Mouse (Mus musculus) erythroblast, embryonic 14.5 days (primary cell): ENCODE results near the gene Ndufaf7. TPM values are rescaled to one million over a fixed set of nuclear protein-coding genes. Genes with fewer than 3 reads are reported as not detected.

Experiments
- H3K27me3 ChIP-seq: 2 replicates; pipeline ENCODE4 v1.6.1; 2012; ENCODE audit warnings: inconsistent platforms; ENCODE audit not compliant: control insufficient read depth
- H3K36me3 ChIP-seq: 2 replicates; pipeline ENCODE4 v1.6.1; 2012; ENCODE audit warnings: mild to moderate bottlenecking, inconsistent platforms; ENCODE audit not compliant: control insufficient read depth
- H3K4me1 ChIP-seq: 2 replicates; pipeline ENCODE4 v1.6.1; 2012; ENCODE audit warnings: inconsistent platforms; ENCODE audit not compliant: control insufficient read depth
- H3K4me3 ChIP-seq: replicated peaks from 2 replicates; pipeline ENCODE3; 2012; ENCODE audit warnings: moderate library complexity, mild to moderate bottlenecking, inconsistent platforms
- H3K9me3 ChIP-seq: 2 replicates; pipeline ENCODE4 v1.6.1; 2012; ENCODE audit warnings: low read length, inconsistent platforms, mixed read lengths; ENCODE audit not compliant: control insufficient read depth
- GATA1 ChIP-seq: IDR thresholded peaks from 2 replicates; pipeline ENCODE4 v1.6.1; 2012; ENCODE audit warnings: low read length, inconsistent platforms, mixed read lengths
- TAL1 ChIP-seq: IDR thresholded peaks from 3 replicates; pipeline ENCODE4 v1.6.1; 2012; ENCODE audit warnings: low read length, inconsistent platforms, mixed read lengths
- polyA plus RNA-seq: library from polyadenylated mRNA; stranded (reverse); fragments of >175 nt; gene quantifications from 2 replicates; pipeline ENCODE4 v1.2.3, GENCODE M21; 2012

Ndufaf7 gene
- polyA plus RNA-seq, 1 experiment = 0.08 TPM

DNA sequence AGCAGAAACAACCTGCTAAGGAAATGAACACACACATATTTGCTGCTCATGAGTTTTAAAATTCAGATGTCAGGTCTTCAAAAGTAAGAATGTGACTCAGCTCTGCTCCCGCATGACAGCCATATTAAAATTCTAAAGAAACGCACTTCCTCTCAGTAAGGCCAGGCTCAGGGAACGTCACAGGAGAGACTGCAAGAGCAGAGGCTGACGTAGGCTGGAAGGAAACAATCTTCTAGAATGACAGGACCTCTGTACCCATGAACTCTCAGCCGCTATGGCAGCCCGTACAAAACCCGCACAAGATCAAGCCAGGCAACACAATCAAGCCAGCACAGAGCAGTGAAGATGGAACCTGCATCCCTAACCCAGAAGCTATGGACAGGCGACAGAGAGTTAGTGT, 52.1 kb downstream of the Ndufaf7 start:
- TF ChIP-seq TAL1 (no peak), GATA1 (no peak)
- H3K36me3 ChIP-seq = peaks cover 4% of the 10 kb centered on the region; the same call in 1 of the 2 replicates
- H3K9me3 ChIP-seq = no peaks in the 10 kb centered on the region
- no peaks in the 10 kb centered on the region for H3K27me3 ChIP-seq
- H3K4me1 ChIP-seq = peaks cover 2% of the 10 kb centered on the region; the same call in 1 of the 2 replicates
- no peak overlapping the region for H3K4me3 ChIP-seq

DNA sequence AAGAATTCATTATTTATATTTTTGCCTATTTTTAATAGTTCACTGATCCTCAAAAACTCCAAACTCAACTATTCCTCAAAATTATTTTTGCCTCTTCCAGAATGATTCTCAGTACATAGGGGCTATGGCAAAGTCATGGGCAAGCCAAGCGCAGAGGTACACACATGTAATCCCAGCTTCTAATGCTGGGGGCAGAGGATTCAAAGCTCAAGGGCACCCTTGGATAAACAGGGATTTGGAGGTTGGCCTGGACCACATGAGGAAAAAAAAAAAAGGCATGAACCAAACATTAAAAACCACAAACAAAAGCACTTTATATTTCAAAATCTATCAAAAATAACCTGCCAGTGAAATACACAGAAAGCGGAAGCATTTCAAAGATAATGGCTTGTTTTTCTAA, 54.6 kb downstream of the Ndufaf7 start:
- H3K4me1 ChIP-seq = peaks cover 2% of the 10 kb centered on the region; the same call in 1 of the 2 replicates
- no peaks in the 10 kb centered on the region for H3K27me3 ChIP-seq
- no peaks in the 10 kb centered on the region for H3K9me3 ChIP-seq
- H3K4me3 ChIP-seq = no peak overlapping the region
- TF ChIP-seq GATA1 = no peak
- no peak for TF ChIP-seq TAL1
- H3K36me3 ChIP-seq = no peaks in the 10 kb centered on the region

DNA sequence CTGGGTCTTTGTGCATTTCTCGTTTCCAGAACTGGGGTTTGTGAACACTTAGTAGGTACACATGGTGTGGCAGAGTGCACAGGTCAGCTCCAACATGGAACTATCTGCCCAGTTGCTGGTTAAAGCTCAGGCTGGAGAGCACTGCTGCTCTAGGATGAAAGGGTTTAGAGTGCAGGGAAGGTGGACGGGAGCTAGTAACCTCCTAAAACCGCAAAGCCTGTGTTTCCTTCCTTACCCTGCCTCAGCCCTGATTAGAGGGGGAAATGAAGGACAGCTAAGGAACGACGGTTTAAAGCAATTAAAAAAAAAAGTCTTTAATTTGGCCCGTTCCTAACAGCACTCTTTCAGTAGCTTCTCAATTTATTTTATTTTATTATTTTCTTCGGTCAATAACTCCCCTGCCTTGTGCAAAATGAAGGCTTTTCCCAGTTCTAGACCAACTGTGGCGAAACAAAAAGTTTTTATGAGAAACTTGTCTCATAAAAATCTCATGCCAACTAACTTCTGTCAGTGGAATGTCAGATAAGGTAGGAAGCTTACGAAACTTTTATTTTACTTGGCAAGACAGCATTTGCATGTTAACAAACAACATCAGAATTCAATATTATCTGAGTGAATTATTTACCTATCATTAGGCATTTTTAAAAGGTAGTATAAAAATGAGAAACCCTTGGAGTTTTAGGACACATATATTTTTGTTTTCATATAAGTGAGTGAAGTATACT, 55.5 kb downstream of the Ndufaf7 start:
- H3K4me1 ChIP-seq = peaks cover 2% of the 10 kb centered on the region; the same call in 1 of the 2 replicates
- no peak overlapping the region for H3K4me3 ChIP-seq
- no peaks in the 10 kb centered on the region for H3K36me3 ChIP-seq
- no peaks in the 10 kb centered on the region for H3K27me3 ChIP-seq
- no peaks in the 10 kb centered on the region for H3K9me3 ChIP-seq
- TF ChIP-seq TAL1 (no peak), GATA1 (no peak)

GRCm38 (mm10) chr17:78993670-78994069, 56.7 kb downstream of the Ndufaf7 start:
- H3K4me1 ChIP-seq = peaks cover 2% of the 10 kb centered on the region; the same call in 1 of the 2 replicates
- no peaks in the 10 kb centered on the region for H3K36me3 ChIP-seq
- H3K4me3 ChIP-seq = no peak overlapping the region
- no peaks in the 10 kb centered on the region for H3K9me3 ChIP-seq
- no peak for TF ChIP-seq TAL1
- TF ChIP-seq GATA1 = no peak
- H3K27me3 ChIP-seq = no peaks in the 10 kb centered on the region

DNA sequence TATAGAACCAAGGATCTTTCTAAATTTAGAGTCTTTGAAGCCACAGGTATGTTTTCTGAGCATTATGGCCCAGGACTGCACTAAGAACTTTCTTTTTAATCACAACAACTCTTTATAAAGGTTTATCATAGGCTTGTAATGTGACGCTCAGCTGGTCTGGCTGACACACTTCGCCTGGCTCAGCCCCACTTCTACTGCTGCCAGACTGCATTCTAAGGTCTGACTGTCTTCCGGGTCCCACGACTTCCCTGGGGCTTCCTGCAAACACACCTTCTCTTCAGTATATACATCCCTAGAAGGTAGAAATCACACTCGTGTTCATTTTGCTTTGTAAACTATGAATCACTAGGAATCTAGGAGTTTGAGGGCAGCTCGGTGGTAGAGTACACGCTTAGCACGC, 57.4 kb downstream of the Ndufaf7 start:
- TF ChIP-seq TAL1 (no peak), GATA1 (no peak)
- H3K4me3 ChIP-seq = no peak overlapping the region
- no peaks in the 10 kb centered on the region for H3K9me3 ChIP-seq
- H3K4me1 ChIP-seq = peaks cover 2% of the 10 kb centered on the region; the same call in 1 of the 2 replicates
- no peaks in the 10 kb centered on the region for H3K36me3 ChIP-seq
- no peaks in the 10 kb centered on the region for H3K27me3 ChIP-seq

DNA sequence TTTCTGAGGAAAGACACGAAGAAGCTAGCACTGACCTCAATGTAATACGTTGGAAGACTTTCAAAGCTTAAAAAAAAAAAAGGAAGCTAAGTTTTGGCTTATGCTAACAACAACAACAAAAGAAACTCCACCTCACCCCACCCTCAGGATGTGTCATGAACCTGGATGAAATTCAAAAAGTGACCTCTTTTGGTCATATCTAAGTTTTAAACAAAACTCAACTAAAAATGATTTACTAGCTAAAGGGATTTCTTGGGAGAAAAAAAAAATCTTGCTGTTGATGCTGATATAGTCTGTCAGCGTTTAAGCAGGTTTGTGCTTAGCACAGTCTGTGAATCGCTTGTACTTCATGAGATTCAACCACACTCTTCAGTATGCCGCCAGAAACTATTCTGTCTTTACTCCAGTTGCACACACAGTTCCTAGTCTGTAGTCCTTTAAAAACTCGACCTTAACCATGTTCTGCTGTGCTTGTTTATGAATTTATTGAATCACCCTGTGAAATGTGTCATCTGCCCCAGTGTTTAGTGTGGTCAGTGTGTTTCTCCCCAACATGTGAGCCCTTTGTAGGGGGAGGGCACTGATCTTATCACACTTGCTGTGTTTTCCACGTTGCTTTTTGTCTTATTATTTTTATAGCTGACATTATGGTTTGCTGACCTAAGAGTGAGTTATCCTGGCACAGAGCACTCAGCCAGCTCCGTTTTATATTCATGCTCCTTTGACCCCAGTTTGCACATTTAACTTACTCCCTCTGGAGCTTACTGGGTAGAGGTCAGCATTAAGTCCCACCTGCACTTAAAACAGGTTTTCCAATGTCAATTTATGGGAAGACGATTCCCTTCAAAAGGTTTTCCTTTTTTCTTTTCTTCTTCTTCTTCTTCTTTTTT, 58.2 kb downstream of the Ndufaf7 start:
- TF ChIP-seq TAL1 (no peak), GATA1 (no peak)
- H3K36me3 ChIP-seq = no peaks in the 10 kb centered on the region
- no peaks in the 10 kb centered on the region for H3K27me3 ChIP-seq
- H3K4me3 ChIP-seq = no peak overlapping the region
- peaks cover 2% of the 10 kb centered on the region; the same call in 1 of the 2 replicates for H3K4me1 ChIP-seq
- no peaks in the 10 kb centered on the region for H3K9me3 ChIP-seq

Other genes starting within 250 kb of the Ndufaf7 start
- gene Strn, start 199.9 kb upstream of the Ndufaf7 start, polyA plus RNA-seq = 0.02 and 0.07 TPM in 2 replicates
- 0.01 and 0.10 TPM in 2 replicates for gene Heatr5b, start 101.8 kb upstream of the Ndufaf7 start, polyA plus RNA-seq
- gene Gpatch11, start 101.6 kb upstream of the Ndufaf7 start, polyA plus RNA-seq = 0.56 and 0.82 TPM in 2 replicates
- gene Eif2ak2, start 54.6 kb upstream of the Ndufaf7 start, polyA plus RNA-seq = 0.05 and 0.49 TPM in 2 replicates
- gene Sult6b1, start 30.1 kb upstream of the Ndufaf7 start, polyA plus RNA-seq = not detected in 2 replicates
- gene Cebpzos, start 20.6 kb upstream of the Ndufaf7 start, polyA plus RNA-seq = not detected in 2 replicates
- gene Cebpz, start 70 bp upstream of the Ndufaf7 start, polyA plus RNA-seq = 0.85 and 1.3 TPM in 2 replicates
- gene Prkd3, start 83.7 kb downstream of the Ndufaf7 start, polyA plus RNA-seq = 0.01 and 0.02 TPM in 2 replicates
- not detected in 2 replicates for gene Qpct, start 114.8 kb downstream of the Ndufaf7 start, polyA plus RNA-seq